Mouse (Mus musculus): ENCODE results near the gene Mtr.

DNA sequence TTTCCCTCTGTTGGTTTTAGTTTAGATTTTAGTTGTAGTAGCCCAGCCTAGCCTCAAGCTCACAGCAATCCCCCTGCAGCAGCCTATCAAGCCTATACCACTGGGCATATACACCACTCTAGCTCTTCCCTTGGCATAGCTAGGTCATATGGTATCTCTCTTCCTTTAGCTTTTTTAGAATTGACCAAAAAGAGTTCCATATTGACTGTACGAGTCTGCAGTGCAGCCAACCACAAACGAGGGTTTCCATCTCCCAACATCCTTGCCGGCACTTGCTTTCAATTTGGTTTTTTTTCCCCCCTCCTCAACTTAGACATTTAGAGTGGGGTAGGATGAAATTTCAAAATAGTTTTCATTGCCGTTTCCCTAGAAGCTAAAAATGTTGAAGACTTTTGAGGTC is 95.5 kb downstream of the Mtr start:
- TF ChIP-seq CTCF (IDR thresholded peaks at IDR 0.05; ENCODE audit: low read depth, low read length), result no peak
- no peak for TF ChIP-seq POLR2A (IDR thresholded peaks at IDR 0.05; ENCODE audit: extremely low read depth, insufficient read depth, low read length)

Measured in liver, adult 2 months (tissue).